Mouse (Mus musculus) heart, postnatal 0 days (tissue): ENCODE results near the gene Fgf22.

Source experiments
- CTCF ChIP-seq: IDR thresholded peaks from 2 replicates; pipeline ENCODE4 v1.5.1; 2016; ENCODE audit warnings: antibody characterized with exemption, control low read depth, low read depth
- EP300 ChIP-seq: IDR thresholded peaks from 2 replicates; pipeline ENCODE4 v1.6.1; 2016; ENCODE audit warnings: antibody characterized with exemption, low read depth

DNA sequence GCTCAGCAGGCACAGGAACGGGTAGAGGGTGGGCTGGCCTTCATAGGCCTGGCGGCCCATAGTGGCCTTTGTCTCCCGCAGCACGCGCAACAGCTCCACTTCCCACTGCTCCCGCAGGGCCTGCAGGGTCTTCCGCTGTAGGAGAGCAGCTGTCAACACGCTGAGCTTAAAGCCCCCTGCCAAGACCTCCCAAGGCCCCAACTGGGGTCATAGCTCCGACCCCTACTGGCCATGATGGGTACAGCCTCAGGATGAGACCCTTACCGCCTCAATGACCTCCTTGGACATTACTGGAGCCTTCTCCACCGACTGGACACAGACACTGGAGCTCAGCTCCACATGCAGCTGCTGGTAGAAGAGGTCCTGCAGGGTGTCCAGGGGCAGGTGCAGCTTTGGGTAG is 14.0 kb upstream of the Fgf22 start:
- TF ChIP-seq CTCF = peak; percentile 18; the same call in 1 of the 2 replicates
- TF ChIP-seq EP300 = no peak
